Mouse (Mus musculus) CH12.LX (cell line): Measurements from ENCODE around the gene Mypop. TPM values are rescaled to one million over a fixed set of nuclear protein-coding genes. Genes with fewer than 3 reads are reported as not detected.
A peak's percentile ranks its signal among the peaks of the same experiment; 100 is the strongest.

Experiments
- DNase-seq: peaks from one replicate; pipeline ENCODE4 v3.0.0-alpha.2; 2013; ENCODE audit errors: extremely low read depth
- H3K27ac ChIP-seq: 2 replicates; pipeline ENCODE4 v1.5.1; 2012; ENCODE audit warnings: low read depth, mild to moderate bottlenecking, control low read depth, moderate library complexity; ENCODE audit not compliant: insufficient read depth
- H3K27me3 ChIP-seq: replicated peaks from 2 replicates; pipeline ENCODE3; 2012; ENCODE audit warnings: inconsistent platforms
- H3K36me3 ChIP-seq, 2 experiments: replicated peaks in 1 of 2; 2 replicates each; pipeline versions ENCODE3 to v1.6.1; 2012; ENCODE audit warnings: inconsistent platforms in 1 of 2, low read length in 1 of 2, mild to moderate bottlenecking in 1 of 2, mixed read lengths in 1 of 2, moderate library complexity in 1 of 2; ENCODE audit not compliant: control insufficient read depth in 1 of 2, insufficient read depth in 1 of 2
- H3K4me1 ChIP-seq, 2 experiments: 2 replicates each; pipeline ENCODE4 v1.6.1; 2012; ENCODE audit warnings: inconsistent platforms in 1 of 2, moderate library complexity in 1 of 2; ENCODE audit not compliant: insufficient read depth in 2 of 2, control insufficient read depth in 1 of 2
- H3K4me2 ChIP-seq: 2 replicates; pipeline ENCODE4 v1.6.1; 2012; ENCODE audit warnings: low read depth, mild to moderate bottlenecking, control low read depth; ENCODE audit not compliant: poor library complexity, insufficient read depth, severe bottlenecking
- H3K4me3 ChIP-seq, 3 experiments: fragments of 150-350 bp in 1 of 3; sonication (generic) in 1 of 3; replicated peaks in 1 of 3; 2 replicates each; pipeline versions ENCODE3 to v1.5.1; 2011 to 2012; ENCODE audit warnings: low read depth in 2 of 3, low read length in 2 of 3, mild to moderate bottlenecking in 2 of 3, moderate library complexity in 2 of 3, control low read depth in 1 of 3, improper control_type of control experiment in 1 of 3, inconsistent platforms in 1 of 3, mixed read lengths in 1 of 3; ENCODE audit not compliant: poor library complexity in 1 of 3
- H3K79me2 ChIP-seq: replicated peaks from 2 replicates; pipeline ENCODE4 v1.6.1; 2012; ENCODE audit warnings: mild to moderate bottlenecking, moderate library complexity; ENCODE audit not compliant: control insufficient read depth, poor library complexity, insufficient read depth, severe bottlenecking; ENCODE audit errors: extremely low read depth
- H3K9ac ChIP-seq: 2 replicates; pipeline ENCODE4 v1.6.1; 2012; ENCODE audit warnings: low read depth, mild to moderate bottlenecking, control low read depth, moderate library complexity; ENCODE audit not compliant: insufficient read depth
- H3K9me3 ChIP-seq: replicated peaks from 2 replicates; pipeline ENCODE3; 2012; ENCODE audit warnings: low read length, inconsistent platforms, mixed read lengths
- BHLHE40 ChIP-seq: IDR thresholded peaks from 2 replicates; pipeline ENCODE4 v1.6.1; 2011; ENCODE audit warnings: mild to moderate bottlenecking, low read depth, low read length, improper control_type of control experiment
- CHD1 ChIP-seq: IDR thresholded peaks from 2 replicates; pipeline ENCODE4 v1.6.1; 2012; ENCODE audit warnings: low read depth, low read length, improper control_type of control experiment, inconsistent platforms
- CHD2 ChIP-seq: IDR thresholded peaks from 2 replicates; pipeline ENCODE4 v1.6.1; 2011; ENCODE audit warnings: low read length, improper control_type of control experiment
- CTCF ChIP-seq, 2 experiments: IDR thresholded peaks in 1 of 2; conservative IDR thresholded peaks in 1 of 2; 2 replicates each; pipeline ENCODE4 v1.5.1; 2011 to 2012; ENCODE audit warnings: low read depth in 2 of 2, low read length in 2 of 2, improper control_type of control experiment in 1 of 2, inconsistent platforms in 1 of 2, mild to moderate bottlenecking in 1 of 2, moderate library complexity in 1 of 2
- E2F4 ChIP-seq: IDR thresholded peaks from 2 replicates; pipeline ENCODE4 v1.6.1; 2011; ENCODE audit warnings: low read depth, low read length, improper control_type of control experiment; ENCODE audit not compliant: insufficient replicate concordance
- ELF1 ChIP-seq: IDR thresholded peaks from 2 replicates; pipeline ENCODE4 v1.6.1; 2014; ENCODE audit warnings: low read depth, mild to moderate bottlenecking, inconsistent platforms, low read length, improper control_type of control experiment
- EP300 ChIP-seq: IDR thresholded peaks from 2 replicates; pipeline ENCODE4 v1.6.1; 2011; ENCODE audit warnings: low read length, improper control_type of control experiment
- ETS1 ChIP-seq: conservative IDR thresholded peaks from 2 replicates; pipeline ENCODE4 v1.6.1; 2012; ENCODE audit warnings: low read depth, mild to moderate bottlenecking, inconsistent platforms, low read length, improper control_type of control experiment, moderate library complexity
- GABPA ChIP-seq: IDR thresholded peaks from 2 replicates; pipeline ENCODE4 v1.6.1; 2012; ENCODE audit warnings: low read depth, low read length, improper control_type of control experiment, inconsistent platforms; ENCODE audit not compliant: insufficient replicate concordance
- HCFC1 ChIP-seq: IDR thresholded peaks from 2 replicates; pipeline ENCODE4 v1.6.1; 2012; ENCODE audit warnings: low read depth, mild to moderate bottlenecking, inconsistent platforms, low read length, improper control_type of control experiment
- IRF4 ChIP-seq: IDR thresholded peaks from 2 replicates; pipeline ENCODE4 v1.6.1; 2014; ENCODE audit warnings: low read depth, mild to moderate bottlenecking, inconsistent platforms, low read length, improper control_type of control experiment
- JUN ChIP-seq: IDR thresholded peaks from 2 replicates; pipeline ENCODE4 v1.6.1; 2011; ENCODE audit warnings: low read depth, mild to moderate bottlenecking, low read length, improper control_type of control experiment, moderate library complexity; ENCODE audit not compliant: insufficient read depth
- JUND ChIP-seq: conservative IDR thresholded peaks from 2 replicates; pipeline ENCODE4 v1.6.1; 2011; ENCODE audit warnings: low read depth, low read length, improper control_type of control experiment
- KAT2A ChIP-seq: IDR thresholded peaks from 2 replicates; pipeline ENCODE4 v1.6.1; 2012; ENCODE audit warnings: low read length, improper control_type of control experiment, inconsistent platforms; ENCODE audit not compliant: insufficient replicate concordance
- MAFK ChIP-seq: IDR thresholded peaks from 2 replicates; pipeline ENCODE4 v1.6.1; 2011; ENCODE audit warnings: low read length, improper control_type of control experiment; ENCODE audit not compliant: insufficient replicate concordance
- MAX ChIP-seq: IDR thresholded peaks from 2 replicates; pipeline ENCODE4 v1.6.1; 2011; ENCODE audit warnings: low read length, improper control_type of control experiment
- MAZ ChIP-seq: IDR thresholded peaks from 2 replicates; pipeline ENCODE4 v1.6.1; 2012; ENCODE audit warnings: low read depth, mild to moderate bottlenecking, inconsistent platforms, low read length, improper control_type of control experiment, moderate library complexity
- MEF2A ChIP-seq: IDR thresholded peaks from 2 replicates; pipeline ENCODE4 v1.6.1; 2014; ENCODE audit warnings: low read depth, mild to moderate bottlenecking, inconsistent platforms, low read length, improper control_type of control experiment, borderline replicate concordance
- MXI1 ChIP-seq: IDR thresholded peaks from 2 replicates; pipeline ENCODE4 v1.6.1; 2011; ENCODE audit warnings: mild to moderate bottlenecking, low read depth, low read length, improper control_type of control experiment
- MYC ChIP-seq: IDR thresholded peaks from 2 replicates; pipeline ENCODE4 v1.6.1; 2011; ENCODE audit warnings: low read depth, mild to moderate bottlenecking, improper control_type of control experiment, low read length
- NELFE ChIP-seq: IDR thresholded peaks from 2 replicates; pipeline ENCODE4 v1.6.1; 2011; ENCODE audit warnings: low read depth, low read length, improper control_type of control experiment
- NRF1 ChIP-seq: IDR thresholded peaks from 2 replicates; pipeline ENCODE4 v1.6.1; 2014; ENCODE audit warnings: low read depth, mild to moderate bottlenecking, inconsistent platforms, low read length, improper control_type of control experiment, moderate library complexity
- PAX5 ChIP-seq: IDR thresholded peaks from 2 replicates; pipeline ENCODE4 v1.6.1; 2012; ENCODE audit warnings: low read length, inconsistent platforms, mixed read lengths
- POLR2A ChIP-seq: IDR thresholded peaks from 2 replicates; pipeline ENCODE4 v1.6.1; 2011; ENCODE audit warnings: low read depth, mild to moderate bottlenecking, improper control_type of control experiment, low read length
- POLR2AphosphoS2 ChIP-seq: IDR thresholded peaks from 2 replicates; pipeline ENCODE4 v1.6.1; 2011; ENCODE audit warnings: low read depth, low read length, improper control_type of control experiment
- RAD21 ChIP-seq: IDR thresholded peaks from 2 replicates; pipeline ENCODE4 v1.6.1; 2011; ENCODE audit warnings: low read depth, mild to moderate bottlenecking, low read length, improper control_type of control experiment, moderate library complexity
- RCOR1 ChIP-seq: conservative IDR thresholded peaks from 2 replicates; pipeline ENCODE4 v1.6.1; 2012; ENCODE audit warnings: low read depth, mild to moderate bottlenecking, inconsistent platforms, low read length, improper control_type of control experiment
- SIN3A ChIP-seq: IDR thresholded peaks from 2 replicates; pipeline ENCODE4 v1.6.1; 2012; ENCODE audit warnings: low read length, improper control_type of control experiment, inconsistent platforms
- SMC3 ChIP-seq: IDR thresholded peaks from 2 replicates; pipeline ENCODE4 v1.6.1; 2011; ENCODE audit warnings: low read depth, low read length, improper control_type of control experiment
- TBP ChIP-seq: conservative IDR thresholded peaks from 2 replicates; pipeline ENCODE4 v1.6.1; 2011; ENCODE audit warnings: low read depth, low read length, improper control_type of control experiment
- TCF12 ChIP-seq: IDR thresholded peaks from 2 replicates; pipeline ENCODE4 v1.6.1; 2014; ENCODE audit warnings: low read depth, mild to moderate bottlenecking, inconsistent platforms, low read length, improper control_type of control experiment
- UBTF ChIP-seq: IDR thresholded peaks from 2 replicates; pipeline ENCODE4 v1.6.1; 2012; ENCODE audit warnings: low read depth, mild to moderate bottlenecking, inconsistent platforms, low read length, improper control_type of control experiment, moderate library complexity
- USF1 ChIP-seq: IDR thresholded peaks from 2 replicates; pipeline ENCODE4 v1.6.1; 2014; ENCODE audit warnings: low read depth, mild to moderate bottlenecking, inconsistent platforms, low read length, improper control_type of control experiment
- USF2 ChIP-seq: conservative IDR thresholded peaks from 2 replicates; pipeline ENCODE4 v1.6.1; 2011; ENCODE audit warnings: low read depth, low read length, improper control_type of control experiment
- ZC3H11A ChIP-seq: IDR thresholded peaks from 2 replicates; pipeline ENCODE4 v1.6.1; 2012; ENCODE audit warnings: low read depth, mild to moderate bottlenecking, inconsistent platforms, low read length, improper control_type of control experiment
- ZKSCAN1 ChIP-seq: IDR thresholded peaks from 2 replicates; pipeline ENCODE4 v1.6.1; 2012; ENCODE audit warnings: low read depth, inconsistent platforms, low read length, improper control_type of control experiment, borderline replicate concordance
- ZMIZ1 ChIP-seq: IDR thresholded peaks from 2 replicates; pipeline ENCODE4 v1.6.1; 2012; ENCODE audit warnings: low read depth, mild to moderate bottlenecking, inconsistent platforms, low read length, improper control_type of control experiment
- ZNF384 ChIP-seq: IDR thresholded peaks from 2 replicates; pipeline ENCODE4 v1.6.1; 2012; ENCODE audit warnings: low read depth, low read length, improper control_type of control experiment, inconsistent platforms
- dilution Hi-C: fragments of 300-500 bp; cut with MboI; formaldehyde crosslinking; loops from 2 replicates; pipeline ENCODE4 v1.14.3; 2020; ENCODE audit warnings: low sequenced_read_pairs; ENCODE audit not compliant: extremely low pct_unique_long_range_greater_than_20kb, extremely low pct_ligation_motif_present
- in situ Hi-C: fragments of 300-500 bp; cut with MboI; formaldehyde crosslinking; loops from 3 replicates; pipeline ENCODE4 v1.14.3; 2019; ENCODE audit warnings: low sequenced_read_pairs, low pct_ligation_motif_present, low pct_unique_long_range_greater_than_20kb, mixed read lengths
- polyA plus RNA-seq: library from polyadenylated mRNA; unstranded; fragments of >175 nt; gene quantifications from 2 replicates; pipeline ENCODE4 v1.2.1, GENCODE M21; 2012; ENCODE audit warnings: low read depth; ENCODE audit not compliant: insufficient read length
- total RNA-seq, 2 experiments: library from RNA; depleted of rRNA; stranded (reverse); fragments of 300-350 nt in 1 of 2; fragments of >200 nt in 1 of 2; gene quantifications; 2 replicates each; pipeline ENCODE4 v1.2.3; 2012 to 2014

Gene Mypop
- 2.5 and 2.8 TPM in 2 replicates for total RNA-seq (2012; rRNA removed)
- total RNA-seq (2014; rRNA removed): 1.2 and 1.3 TPM in 2 replicates
- polyA plus RNA-seq: 4.1 and 4.7 TPM in 2 replicates

- Histone ChIP-seq H3K79me2 (no peaks in the 10 kb centered on the region), H3K27ac (peak within 1 kb of the TSS; percentile 56), H3K36me3 (peaks cover 6 to 40% of the 10 kb centered on the region in 2 experiments), H3K9me3 (peaks cover 2% of the 10 kb centered on the region), H3K9ac (peak within 1 kb of the TSS; percentile 89), H3K4me3 (peak within 1 kb of the TSS; percentile 52 to 57 (median 54)), H3K4me1 (peaks cover 7 to 16% of the 10 kb centered on the region in 2 experiments), H3K27me3 (peaks cover 40% of the 10 kb centered on the region), H3K4me2 (peak within 1 kb of the TSS; percentile 94)
- in situ Hi-C loops: no loop called here
- dilution Hi-C loops: no loop called here
- DNase-seq: peak; percentile 100
- peak; percentile 60; the same call in 1 of the 2 replicates for TF ChIP-seq MYC
- TF ChIP-seq TCF12: peak; percentile 69
- TF ChIP-seq TBP: 0 out of 2 replicates have a peak, but pooled peaks have one; percentile 49
- TF ChIP-seq UBTF: no peak
- no peak for TF ChIP-seq EP300
- no peak for TF ChIP-seq E2F4
- peak; percentile 68; the same call in 1 of the 2 replicates for TF ChIP-seq ZMIZ1
- peak; percentile 71 for TF ChIP-seq CHD2
- no peak for TF ChIP-seq CHD1
- no peak for TF ChIP-seq JUND
- TF ChIP-seq ZKSCAN1: no peak
- TF ChIP-seq KAT2A: no peak
- peak; percentile 83 for TF ChIP-seq POLR2A
- peak; percentile 70 for TF ChIP-seq HCFC1
- TF ChIP-seq MAFK: no peak
- TF ChIP-seq IRF4: peak; percentile 67
- TF ChIP-seq ELF1: peak; percentile 64
- TF ChIP-seq RAD21: no peak
- TF ChIP-seq RCOR1: no peak; the same call in 1 of the 2 replicates
- peak; percentile 70 for TF ChIP-seq MEF2A
- TF ChIP-seq NELFE: peak; percentile 88
- peak; percentile 68 for TF ChIP-seq MAX
- no peak for TF ChIP-seq CTCF (conservative IDR thresholded peaks at IDR 0.05 in 1 of 2, IDR thresholded peaks at IDR 0.05 in 1 of 2; ENCODE audit: low read depth in 2 of 2, low read length in 2 of 2)
- no peak; the same call in 1 of the 2 replicates for TF ChIP-seq BHLHE40
- no peak for TF ChIP-seq ZC3H11A
- TF ChIP-seq POLR2AphosphoS2: peak; percentile 79; the same call in 1 of the 2 replicates
- peak; percentile 90 for TF ChIP-seq NRF1
- no peak for TF ChIP-seq ETS1
- no peak for TF ChIP-seq ZNF384
- TF ChIP-seq MXI1: peak; percentile 88
- TF ChIP-seq PAX5: no peak
- TF ChIP-seq GABPA: no peak
- TF ChIP-seq USF1: no peak
- peak; percentile 91 for TF ChIP-seq MAZ
- peak; percentile 84 for TF ChIP-seq SIN3A
- TF ChIP-seq JUN: peak; percentile 22; the same call in 1 of the 2 replicates
- no peak for TF ChIP-seq SMC3
- no peak for TF ChIP-seq USF2
Measured at GRCm38 (mm10) chr7:18990601-18991295, at the start of gene Mypop. Mypop (plus strand) TSS chr7:18991245.
